Mouse (Mus musculus) midbrain, embryonic 13.5 days (tissue): Measurements from ENCODE around the gene Cfap77. TPM values are rescaled to one million over a fixed set of nuclear protein-coding genes. Genes with fewer than 3 reads are reported as not detected.

Experiments used
- ATAC-seq: fragments of 200-750 bp; cut with Nextera tagmentation; 2 replicates; pipeline ENCODE4 v1.8.0; 2017; ENCODE audit warnings: mild to moderate bottlenecking, moderate TSS enrichment, moderate library complexity
- H3K27ac ChIP-seq: fragments of 300-500 bp; sonication (generic); 2 replicates; pipeline ENCODE4 v1.5.1; 2015; ENCODE audit warnings: inconsistent platforms, mild to moderate bottlenecking, moderate library complexity
- H3K27me3 ChIP-seq: fragments of 300-500 bp; sonication (generic); 2 replicates; pipeline ENCODE4 v1.6.1; 2015; ENCODE audit warnings: mild to moderate bottlenecking, inconsistent platforms
- H3K36me3 ChIP-seq: fragments of 300-500 bp; sonication (generic); 2 replicates; pipeline ENCODE4 v1.6.1; 2015; ENCODE audit warnings: mild to moderate bottlenecking, inconsistent platforms
- H3K4me1 ChIP-seq: fragments of 300-500 bp; sonication (generic); replicated peaks from 2 replicates; pipeline ENCODE4 v1.6.1; 2015; ENCODE audit warnings: inconsistent platforms
- H3K4me2 ChIP-seq: fragments of 300-500 bp; sonication (generic); replicated peaks from 2 replicates; pipeline ENCODE4 v1.6.1; 2015; ENCODE audit warnings: moderate library complexity, mild to moderate bottlenecking, inconsistent platforms
- H3K4me3 ChIP-seq: fragments of 300-500 bp; sonication (generic); replicated peaks from 2 replicates; pipeline ENCODE4 v1.5.1; 2015; ENCODE audit warnings: mild to moderate bottlenecking, inconsistent platforms
- H3K9ac ChIP-seq: fragments of 300-500 bp; sonication (generic); replicated peaks from 2 replicates; pipeline ENCODE4 v1.6.1; 2015; ENCODE audit warnings: mild to moderate bottlenecking, inconsistent platforms
- H3K9me3 ChIP-seq: fragments of 300-500 bp; sonication (generic); 2 replicates; pipeline ENCODE4 v1.6.1; 2016; ENCODE audit warnings: mild to moderate bottlenecking, inconsistent platforms
- WGBS: fragments of 180-500 bp; shearing (Covaris S2); methylation state at CpG from one replicate; pipeline ENCODE4 v1.1.7; 2015; 5-methylcytosine and 5-hydroxymethylcytosine counted together
- polyA plus RNA-seq: library from polyadenylated mRNA; unstranded; fragments of >200 nt; fragmentation: Nextera tagmentation; extraction: Ambion mirVana; gene quantifications from 2 replicates; pipeline ENCODE4 v1.2.1, GENCODE M21; 2015

The Cfap77 gene
- polyA plus RNA-seq, 1 experiment from 2014 or later, result 0.48 TPM

DNA sequence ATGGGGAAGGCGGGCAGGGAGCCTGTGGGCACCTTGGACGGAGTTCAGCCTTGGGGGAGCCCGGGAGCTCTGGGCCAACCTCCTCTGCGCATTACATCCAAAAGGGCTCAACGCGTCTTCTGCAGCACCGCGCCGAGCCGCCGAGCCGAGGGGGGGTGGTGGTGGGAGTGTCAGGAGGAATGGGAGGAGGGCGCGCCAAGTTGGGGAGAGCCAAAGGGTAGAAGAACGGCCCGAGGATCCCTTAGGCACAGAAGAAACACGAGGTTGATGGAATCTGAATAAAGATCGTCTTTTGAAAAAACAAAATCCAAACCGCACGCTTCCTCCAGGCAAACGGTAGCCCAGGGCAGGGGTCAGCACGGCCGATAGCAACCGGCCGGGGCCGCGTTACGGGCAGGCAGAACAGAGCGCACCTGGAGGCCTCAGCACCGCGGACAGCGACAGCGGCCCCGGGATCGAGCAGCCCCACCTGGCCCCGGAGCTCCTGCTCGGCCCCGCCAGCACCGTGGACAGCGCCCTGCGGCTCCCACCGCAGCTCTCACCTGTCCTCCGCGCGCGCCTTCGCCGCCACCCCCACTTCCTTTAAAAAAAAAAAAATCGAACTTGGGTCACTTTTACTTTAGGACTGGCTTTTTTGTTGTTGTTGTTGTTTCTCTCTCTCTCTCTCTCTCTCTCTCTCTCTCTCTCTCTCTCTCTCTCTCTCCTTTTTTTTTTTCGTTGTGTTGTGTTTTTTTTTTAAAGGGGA, 138.9 kb downstream of the Cfap77 start:
- peak overlapping the region; percentile 54 for H3K4me2 ChIP-seq
- 0 out of 2 replicates have a peak, but pooled peaks have one; percentile 49 for ATAC-seq
- no peaks in the 10 kb centered on the region for H3K36me3 ChIP-seq
- peak overlapping the region; percentile 43 for H3K4me3 ChIP-seq
- peaks cover 40% of the 10 kb centered on the region for H3K4me1 ChIP-seq
- peaks cover 96% of the 10 kb centered on the region for H3K27me3 ChIP-seq
- WGBS, result under 1% methylated on average over 49 of the region's 50 CpGs
- peak overlapping the region; percentile 68 for H3K9ac ChIP-seq
- peak overlapping the region; percentile 86 for H3K27ac ChIP-seq
- no peaks in the 10 kb centered on the region for H3K9me3 ChIP-seq

DNA sequence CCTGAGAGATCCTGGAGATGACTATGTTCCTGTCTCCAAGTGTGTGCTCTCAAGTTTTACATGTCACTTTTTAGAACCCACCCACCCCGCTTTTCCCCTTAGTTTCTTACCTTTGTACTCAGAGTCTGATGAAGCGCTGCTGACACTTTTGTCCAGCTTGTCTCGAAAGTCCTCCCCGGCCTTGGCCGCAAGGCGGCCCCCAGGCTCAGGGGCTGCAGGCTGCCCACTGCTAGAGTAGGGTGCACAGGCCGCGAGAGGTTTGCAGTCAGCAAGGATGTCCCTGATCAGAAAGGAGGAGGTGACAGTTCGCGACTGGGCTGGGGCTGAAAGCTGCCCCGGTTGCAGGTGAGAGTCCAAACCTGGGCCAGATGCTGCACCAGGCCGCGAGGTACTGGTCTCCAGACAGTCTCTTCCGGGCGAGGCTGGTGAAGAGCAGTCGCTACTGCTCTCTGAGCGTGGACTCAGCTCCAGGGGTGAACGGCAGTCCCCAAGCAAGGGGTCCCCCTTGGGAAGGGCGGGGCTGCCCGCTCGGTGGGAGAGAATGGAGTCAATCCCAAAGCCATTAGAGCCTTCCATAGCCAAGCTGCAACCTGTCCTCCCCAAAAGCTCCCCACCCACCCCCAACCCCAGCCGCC, 139.6 kb downstream of the Cfap77 start:
- H3K9ac ChIP-seq, result peak overlapping the region; percentile 68
- H3K27ac ChIP-seq, result peak overlapping the region; percentile 86
- H3K27me3 ChIP-seq, result peaks cover 96% of the 10 kb centered on the region
- peak; percentile 32; the same call in 1 of the 2 replicates for ATAC-seq
- peak overlapping the region; percentile 54 for H3K4me2 ChIP-seq
- H3K36me3 ChIP-seq, result no peaks in the 10 kb centered on the region
- H3K4me3 ChIP-seq, result peak overlapping the region; percentile 43
- 3% methylated on average over 21 of the region's 22 CpGs for WGBS
- H3K9me3 ChIP-seq, result no peaks in the 10 kb centered on the region
- H3K4me1 ChIP-seq, result peaks cover 48% of the 10 kb centered on the region

DNA sequence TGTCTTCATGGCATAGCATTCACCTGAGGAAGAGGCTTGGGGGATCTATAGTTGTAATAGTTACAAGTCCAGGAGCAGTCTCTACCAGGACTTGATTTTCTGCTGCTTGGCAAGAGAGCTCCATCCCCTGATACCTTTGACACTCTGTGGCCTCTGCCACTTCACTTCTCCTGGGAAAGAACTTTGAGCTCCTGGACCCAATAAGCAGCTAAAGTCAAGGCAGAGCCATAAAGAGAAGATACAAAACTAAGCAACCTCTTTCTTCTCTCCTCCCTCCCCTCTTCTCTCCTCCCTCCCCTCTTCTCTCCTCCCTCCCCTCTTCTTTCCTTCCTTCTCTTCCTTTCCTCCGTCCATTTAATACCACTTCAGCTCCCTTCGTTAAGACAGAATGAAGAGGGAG, 140.7 kb downstream of the Cfap77 start:
- peak overlapping the region; percentile 54 for H3K4me2 ChIP-seq
- peak overlapping the region; percentile 68 for H3K9ac ChIP-seq

DNA sequence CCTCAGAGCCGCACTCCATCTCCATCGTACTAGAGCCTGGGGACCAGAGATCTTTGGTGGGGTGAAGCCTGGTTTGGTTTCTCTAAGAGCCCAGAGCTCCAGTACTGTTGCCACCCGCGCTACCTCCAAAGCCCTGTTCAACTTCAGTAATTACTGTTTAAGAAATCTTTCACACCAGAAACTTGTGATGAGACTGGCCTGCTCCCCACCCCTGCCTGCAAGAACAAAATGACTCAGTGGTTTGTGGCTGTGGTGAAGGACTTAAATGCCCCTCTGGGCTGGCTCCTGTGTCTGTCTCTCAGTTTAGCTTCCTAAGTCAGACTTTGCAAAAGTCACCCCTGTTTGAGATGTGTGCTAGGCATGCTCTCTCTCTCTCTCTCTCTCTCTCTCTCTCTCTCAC, 141.9 kb downstream of the Cfap77 start:
- H3K9me3 ChIP-seq, result no peaks in the 10 kb centered on the region
- H3K27me3 ChIP-seq, result peaks cover 97% of the 10 kb centered on the region
- peak overlapping the region; percentile 86 for H3K27ac ChIP-seq
- H3K4me1 ChIP-seq, result peaks cover 64% of the 10 kb centered on the region
- 3% methylated on average over 4 of the region's 4 CpGs for WGBS
- H3K9ac ChIP-seq, result peak overlapping the region; percentile 66
- H3K4me2 ChIP-seq, result peak overlapping the region; percentile 54
- no peak for ATAC-seq
- H3K4me3 ChIP-seq, result peak overlapping the region; percentile 43
- peaks cover 2% of the 10 kb centered on the region; the same call in 1 of the 2 replicates for H3K36me3 ChIP-seq

More for the DNA sequence above, 140.7 kb downstream of the Cfap77 start:
- peak overlapping the region; percentile 43 for H3K4me3 ChIP-seq
- H3K4me1 ChIP-seq, result peaks cover 55% of the 10 kb centered on the region
- no peaks in the 10 kb centered on the region for H3K9me3 ChIP-seq
- H3K36me3 ChIP-seq, result peaks cover under 1% of the 10 kb centered on the region; the same call in 1 of the 2 replicates
- no peak for ATAC-seq
- 0% methylated on average over 2 of the region's 2 CpGs for WGBS
- peaks cover 97% of the 10 kb centered on the region for H3K27me3 ChIP-seq
- peak overlapping the region; percentile 86 for H3K27ac ChIP-seq

DNA sequence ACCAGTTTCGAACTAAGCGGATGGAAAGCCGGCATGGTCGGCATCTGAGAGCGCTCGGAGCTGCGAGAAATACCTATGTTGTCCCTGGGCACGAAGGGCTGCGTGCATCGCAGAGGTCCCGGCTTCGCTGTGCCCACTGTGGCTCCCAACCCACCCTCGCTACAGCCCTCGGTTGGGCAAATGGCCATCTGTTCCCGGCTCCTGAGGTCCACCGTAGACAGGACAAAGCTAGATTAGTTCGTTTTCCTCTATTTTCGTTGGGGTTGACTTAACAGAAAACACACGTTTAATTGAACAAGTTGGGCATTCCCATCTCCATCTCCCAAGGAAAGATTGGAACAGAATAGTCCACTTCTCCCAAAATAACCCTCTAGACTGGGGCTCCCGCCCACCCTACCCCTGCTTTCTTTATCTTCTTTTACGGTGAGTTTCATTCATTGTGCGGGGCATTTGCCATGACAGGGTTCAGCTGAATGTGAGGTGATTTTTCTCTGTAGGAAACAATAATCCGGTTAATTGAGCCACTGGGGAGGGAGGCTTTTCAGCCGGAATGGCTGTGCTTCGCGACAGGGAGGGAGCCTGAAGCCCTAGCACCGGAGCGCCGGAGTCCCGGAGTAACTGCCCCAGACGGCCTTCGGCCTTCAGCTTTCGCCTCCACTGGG, 142.7 kb downstream of the Cfap77 start:
- Histone ChIP-seq H3K4me2 (peak overlapping the region; percentile 54), H3K27ac (peak overlapping the region; percentile 86), H3K9me3 (no peaks in the 10 kb centered on the region), H3K27me3 (peaks cover 94% of the 10 kb centered on the region), H3K4me3 (peak overlapping the region; percentile 43), H3K4me1 (peaks cover 66% of the 10 kb centered on the region), H3K36me3 (peaks cover 2% of the 10 kb centered on the region; the same call in 1 of the 2 replicates), H3K9ac (peak overlapping the region; percentile 66)
- ATAC-seq, result no peak
- 2% methylated on average over 33 of the region's 33 CpGs for WGBS

DNA sequence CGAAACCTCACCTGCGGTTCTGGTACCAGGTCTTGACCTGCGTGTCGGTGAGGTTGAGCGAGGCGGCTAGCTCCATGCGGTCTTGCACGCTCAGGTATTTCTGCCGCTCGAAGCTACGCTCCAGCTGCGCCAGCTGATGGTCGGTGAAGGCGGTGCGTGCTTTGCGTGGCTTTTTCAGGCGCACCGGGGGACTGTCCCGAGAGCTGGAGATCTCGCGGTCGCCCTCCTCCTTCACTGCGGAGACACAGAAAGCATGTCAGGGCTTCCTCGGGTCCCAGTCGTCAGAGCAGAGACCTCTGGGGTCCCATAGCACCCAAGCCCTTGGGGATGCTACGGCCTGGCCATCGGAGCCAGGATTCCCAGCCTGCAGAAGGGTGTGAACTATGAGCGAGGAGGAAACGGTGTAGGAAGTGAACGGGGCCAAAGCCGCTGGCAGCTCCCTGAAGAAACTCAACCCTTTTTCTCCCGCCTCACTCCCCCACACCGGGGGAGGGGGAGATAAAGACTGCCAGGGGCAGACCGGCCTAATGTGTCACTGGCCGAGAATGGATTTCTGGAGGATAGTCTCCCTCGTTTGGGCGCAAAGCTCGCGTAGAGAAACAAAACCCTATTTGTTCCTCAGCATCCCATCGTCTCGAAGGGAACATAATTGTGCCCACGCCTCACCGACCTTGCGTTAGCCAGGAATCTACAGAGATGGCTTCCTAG, 143.4 kb downstream of the Cfap77 start:
- H3K27ac ChIP-seq, result peak overlapping the region; percentile 86
- peaks cover 94% of the 10 kb centered on the region for H3K27me3 ChIP-seq
- H3K4me2 ChIP-seq, result peak overlapping the region; percentile 54
- H3K4me3 ChIP-seq, result peak overlapping the region; percentile 43
- no peaks in the 10 kb centered on the region for H3K9me3 ChIP-seq
- peak overlapping the region; percentile 66 for H3K9ac ChIP-seq
- peaks cover 73% of the 10 kb centered on the region for H3K4me1 ChIP-seq
- no peak for ATAC-seq
- peaks cover 2% of the 10 kb centered on the region; the same call in 1 of the 2 replicates for H3K36me3 ChIP-seq
- 1% methylated on average over 44 of the region's 44 CpGs for WGBS

DNA sequence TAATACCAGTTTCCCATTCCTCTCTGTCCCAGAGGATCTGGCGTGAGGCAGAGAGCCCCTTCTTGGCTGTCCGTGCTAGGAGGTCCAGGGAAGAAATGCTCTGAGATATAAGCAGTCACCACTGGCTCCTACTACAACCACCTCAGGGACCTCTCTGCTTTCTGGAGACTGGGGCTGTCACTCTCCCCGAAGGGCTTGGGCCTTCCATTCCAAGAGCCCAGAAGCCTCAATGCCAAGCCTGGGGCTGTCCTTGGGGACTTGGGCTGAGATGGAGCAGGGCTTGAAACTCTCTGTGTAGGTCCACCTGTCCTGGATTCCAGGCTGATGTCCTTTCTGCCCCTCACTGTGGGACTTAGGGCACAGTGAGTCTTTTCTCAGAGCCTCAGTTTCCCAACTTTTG, 144.0 kb downstream of the Cfap77 start:
- Histone ChIP-seq H3K4me1 (peaks cover 71% of the 10 kb centered on the region), H3K27ac (peak overlapping the region; percentile 86), H3K4me3 (peak overlapping the region; percentile 43), H3K27me3 (peaks cover 95% of the 10 kb centered on the region), H3K4me2 (peak overlapping the region; percentile 54), H3K9ac (peak overlapping the region; percentile 66), H3K36me3 (peaks cover 3% of the 10 kb centered on the region; the same call in 1 of the 2 replicates), H3K9me3 (no peaks in the 10 kb centered on the region)
- no peak for ATAC-seq
- WGBS, result 10% methylated on average over 3 of the region's 3 CpGs

DNA sequence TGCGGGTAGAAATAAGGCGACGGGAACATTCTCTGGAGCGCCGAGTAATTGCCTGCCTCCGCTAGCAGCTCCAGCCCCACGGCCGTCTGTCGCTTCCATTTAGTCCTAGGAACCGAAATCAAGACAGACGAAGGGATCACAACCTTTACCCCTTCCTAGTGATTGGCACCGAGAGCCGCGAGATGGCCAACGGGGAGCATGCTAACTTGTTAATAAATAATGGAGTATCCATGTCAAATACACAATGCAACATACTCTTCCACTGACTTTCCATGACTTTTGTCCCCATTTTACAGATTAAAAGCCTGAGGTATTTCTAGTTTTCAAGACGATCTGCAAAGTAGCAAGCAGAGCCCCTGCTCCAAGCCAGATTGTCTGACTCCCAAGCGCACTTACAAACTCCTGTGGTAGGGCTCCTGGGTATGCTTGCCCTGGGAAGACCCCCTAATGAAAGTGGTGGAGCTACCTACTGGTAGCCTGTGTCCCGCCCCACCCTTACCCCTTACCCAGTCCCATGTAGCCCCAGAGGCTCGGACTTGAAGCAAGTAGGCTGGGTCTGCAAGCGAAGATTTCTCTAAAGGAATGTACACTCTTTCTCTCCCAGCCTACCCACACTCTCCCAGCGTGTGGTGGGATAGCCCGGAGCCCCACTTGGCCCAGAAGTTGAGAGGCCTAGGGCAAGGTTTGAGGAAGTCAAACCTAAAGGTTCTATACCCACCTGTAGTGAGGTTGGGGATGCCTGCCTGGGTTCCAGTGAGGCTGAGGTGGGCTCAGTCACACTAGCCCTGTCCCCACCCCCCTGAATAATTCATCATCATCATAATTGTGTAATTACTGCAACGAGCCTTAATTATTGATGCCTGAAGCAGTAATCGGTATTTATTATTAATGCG, 144.8 kb downstream of the Cfap77 start:
- peak overlapping the region; percentile 66 for H3K9ac ChIP-seq
- no peaks in the 10 kb centered on the region for H3K9me3 ChIP-seq
- 5% methylated on average over 25 of the region's 25 CpGs for WGBS
- H3K4me2 ChIP-seq, result peak overlapping the region; percentile 54
- peaks cover 70% of the 10 kb centered on the region for H3K4me1 ChIP-seq
- no peak for ATAC-seq
- H3K4me3 ChIP-seq, result peak overlapping the region; percentile 43
- H3K27me3 ChIP-seq, result peaks cover 95% of the 10 kb centered on the region
- peaks cover 8% of the 10 kb centered on the region; the same call in 1 of the 2 replicates for H3K36me3 ChIP-seq
- peak overlapping the region; percentile 86 for H3K27ac ChIP-seq

DNA sequence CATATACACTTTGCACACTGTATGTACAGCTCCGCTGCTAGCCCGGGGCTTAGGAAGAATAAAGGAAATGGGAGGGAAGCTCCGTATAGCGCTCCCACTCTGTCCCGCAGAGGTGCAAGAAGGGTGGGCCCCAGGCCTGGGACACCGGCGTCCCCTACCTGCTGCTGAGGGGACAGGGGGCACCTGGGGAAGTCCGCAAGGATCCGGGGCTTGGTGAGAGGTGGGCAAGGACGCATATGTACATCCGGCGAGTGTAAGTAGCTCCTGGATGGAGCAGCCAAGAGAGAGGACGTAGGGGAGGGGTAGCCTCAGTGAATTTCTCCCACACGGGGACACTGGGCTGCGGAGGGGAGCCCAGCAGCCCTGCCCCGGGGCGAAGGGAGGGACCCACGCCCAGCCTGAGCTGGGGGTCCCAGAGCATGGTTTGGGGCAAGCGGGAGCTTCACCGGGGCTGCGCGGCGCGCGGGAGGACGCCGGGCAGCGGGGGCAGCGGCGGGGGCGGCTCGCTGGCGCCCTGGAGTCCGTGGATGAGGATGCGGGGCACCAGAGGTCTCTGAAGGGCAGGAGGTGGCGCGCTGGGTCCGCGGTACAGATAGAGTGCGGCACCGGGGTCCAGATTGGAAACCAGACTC, 145.6 kb downstream of the Cfap77 start:
- H3K9ac ChIP-seq, result peak overlapping the region; percentile 66
- ATAC-seq, result no peak; the same call in 1 of the 2 replicates
- H3K4me3 ChIP-seq, result peak overlapping the region; percentile 43
- peaks cover 14% of the 10 kb centered on the region; the same call in 1 of the 2 replicates for H3K36me3 ChIP-seq
- H3K9me3 ChIP-seq, result no peaks in the 10 kb centered on the region
- H3K27ac ChIP-seq, result peak overlapping the region; percentile 86
- H3K4me2 ChIP-seq, result peak overlapping the region; percentile 54
- H3K27me3 ChIP-seq, result peaks cover 95% of the 10 kb centered on the region
- WGBS, result under 1% methylated on average over 41 of the region's 41 CpGs
- H3K4me1 ChIP-seq, result peaks cover 77% of the 10 kb centered on the region

DNA sequence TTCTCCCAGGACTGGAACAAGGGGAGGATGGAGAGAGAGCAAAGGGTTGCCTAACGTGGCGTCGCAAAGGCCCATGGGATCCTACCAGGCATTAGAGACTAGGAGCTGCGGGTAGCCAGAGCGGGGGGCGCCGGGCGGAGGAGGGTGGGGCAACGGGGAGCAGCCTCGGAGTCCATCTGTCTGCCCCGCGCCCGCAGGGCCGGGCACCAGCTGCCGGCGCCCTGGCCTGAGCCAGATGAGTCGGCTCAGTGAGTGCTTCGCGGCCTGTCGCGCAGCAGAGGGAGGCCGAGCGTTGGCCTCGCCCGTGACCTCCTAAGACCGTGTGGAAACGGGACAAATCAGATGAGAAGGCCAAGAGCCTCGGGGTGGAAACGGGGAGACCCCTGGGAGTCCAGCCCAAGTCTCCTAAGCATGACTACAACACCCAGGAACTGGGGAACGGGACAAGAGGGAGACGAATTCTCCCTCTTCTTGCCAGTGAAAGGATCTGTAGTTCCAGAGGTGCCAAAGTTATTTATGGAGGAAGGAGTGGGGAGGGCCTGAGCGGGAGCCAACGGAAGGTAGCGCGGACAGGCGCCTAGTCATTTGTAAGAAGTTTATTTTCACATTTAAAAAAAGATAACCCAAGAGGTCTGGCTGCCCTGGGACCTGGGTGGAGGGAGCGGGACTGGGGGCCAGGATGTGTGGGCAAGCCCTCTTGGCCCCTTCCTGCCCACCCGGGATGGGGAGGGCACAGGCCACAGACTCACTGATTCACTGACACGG, 146.3 kb downstream of the Cfap77 start:
- Histone ChIP-seq H3K4me3 (peak overlapping the region; percentile 43), H3K27ac (peak overlapping the region; percentile 86)

More for the DNA sequence above, 146.3 kb downstream of the Cfap77 start:
- WGBS, result under 1% methylated on average over 39 of the region's 39 CpGs
- Histone ChIP-seq H3K27me3 (peaks cover 95% of the 10 kb centered on the region), H3K4me2 (peak overlapping the region; percentile 54), H3K36me3 (peaks cover 15% of the 10 kb centered on the region; the same call in 1 of the 2 replicates), H3K9ac (peak overlapping the region; percentile 66), H3K4me1 (peaks cover 82% of the 10 kb centered on the region), H3K9me3 (no peaks in the 10 kb centered on the region)
- peak; percentile 79 for ATAC-seq
